Mouse (Mus musculus) MN1 (cell line): ENCODE results near the gene Rcbtb2.

ENCODE experiments used
- DNase-seq: peaks from one replicate; pipeline ENCODE4 v3.0.0-alpha.2; 2016; ENCODE audit warnings: low spot score

Rcbtb2 gene

DNA sequence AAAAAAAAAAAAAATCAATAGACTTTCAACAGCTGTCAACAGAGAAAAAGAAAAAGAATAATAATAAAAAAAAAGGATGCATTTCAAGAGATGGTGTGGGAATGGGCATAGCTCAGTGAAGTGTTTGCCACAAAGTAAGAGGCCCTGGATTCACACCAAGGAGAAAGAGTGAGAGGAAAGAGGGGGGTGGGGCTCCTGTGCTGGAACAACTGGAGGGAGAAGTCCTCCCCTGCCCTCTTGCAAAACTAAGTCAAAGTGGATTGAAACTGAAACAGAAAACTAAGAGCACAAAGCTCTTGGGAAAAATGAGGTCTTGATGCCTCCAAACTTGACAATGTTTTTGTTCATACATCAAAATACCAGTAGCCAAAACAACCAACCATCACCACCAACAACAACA lies 86.4 kb downstream of the Rcbtb2 start:
- no peak for DNase-seq

DNA sequence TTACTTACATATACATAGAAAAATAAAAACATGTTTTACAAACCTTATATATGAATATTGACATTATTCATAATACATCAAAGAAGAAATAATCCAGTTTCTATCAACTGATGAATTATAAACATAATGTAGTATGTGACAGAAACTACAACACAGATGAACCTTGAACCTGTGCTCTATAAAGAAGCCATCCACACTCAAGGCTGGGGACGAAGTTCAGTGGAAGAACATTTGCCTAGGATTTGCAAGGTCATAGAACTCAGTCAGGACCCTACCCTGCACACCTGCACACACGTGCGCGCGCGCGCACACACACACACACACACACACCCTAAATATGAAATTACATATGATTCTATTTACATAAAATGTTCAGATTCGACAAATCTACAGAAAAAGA lies 87.4 kb downstream of the Rcbtb2 start:
- no peak for DNase-seq

DNA sequence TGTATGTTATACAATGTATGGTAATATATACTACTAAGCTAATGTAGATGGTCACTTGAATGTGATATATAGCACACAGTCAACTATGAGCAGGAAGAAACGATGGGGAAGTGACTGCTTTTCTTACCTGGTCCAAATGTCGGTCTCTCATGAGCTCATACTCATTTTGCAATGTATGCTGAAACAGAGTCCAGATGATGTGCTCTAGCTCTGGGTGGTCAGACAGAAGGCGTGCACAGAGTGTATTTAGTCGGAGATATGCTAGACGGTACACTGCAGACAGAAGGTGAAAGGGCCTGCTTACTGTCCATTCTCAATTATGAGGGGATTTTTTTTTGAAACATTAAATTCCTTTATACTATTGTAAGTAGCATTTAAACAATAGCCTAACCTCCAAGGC lies 88.6 kb downstream of the Rcbtb2 start:
- DNase-seq: no peak

DNA sequence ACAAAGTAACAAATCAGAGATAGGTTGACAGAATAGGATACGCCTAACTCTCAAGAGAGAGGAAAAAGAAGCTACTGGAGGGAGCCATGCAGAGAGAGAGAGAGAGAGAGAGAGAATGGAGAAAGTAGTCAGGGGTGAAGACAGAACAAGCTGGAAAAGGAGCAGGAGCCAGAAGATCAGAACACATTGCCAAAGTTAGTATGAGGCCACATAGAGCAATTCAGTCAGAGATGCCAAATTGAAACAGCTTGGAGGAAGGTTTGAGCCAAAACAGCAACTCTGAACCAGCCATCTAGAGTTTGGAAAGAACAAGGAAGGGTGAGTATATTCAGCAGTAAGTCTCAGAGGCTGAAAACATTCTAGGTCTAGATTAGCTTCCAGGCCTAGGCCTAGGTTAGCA lies 94.2 kb downstream of the Rcbtb2 start:
- no peak for DNase-seq

DNA sequence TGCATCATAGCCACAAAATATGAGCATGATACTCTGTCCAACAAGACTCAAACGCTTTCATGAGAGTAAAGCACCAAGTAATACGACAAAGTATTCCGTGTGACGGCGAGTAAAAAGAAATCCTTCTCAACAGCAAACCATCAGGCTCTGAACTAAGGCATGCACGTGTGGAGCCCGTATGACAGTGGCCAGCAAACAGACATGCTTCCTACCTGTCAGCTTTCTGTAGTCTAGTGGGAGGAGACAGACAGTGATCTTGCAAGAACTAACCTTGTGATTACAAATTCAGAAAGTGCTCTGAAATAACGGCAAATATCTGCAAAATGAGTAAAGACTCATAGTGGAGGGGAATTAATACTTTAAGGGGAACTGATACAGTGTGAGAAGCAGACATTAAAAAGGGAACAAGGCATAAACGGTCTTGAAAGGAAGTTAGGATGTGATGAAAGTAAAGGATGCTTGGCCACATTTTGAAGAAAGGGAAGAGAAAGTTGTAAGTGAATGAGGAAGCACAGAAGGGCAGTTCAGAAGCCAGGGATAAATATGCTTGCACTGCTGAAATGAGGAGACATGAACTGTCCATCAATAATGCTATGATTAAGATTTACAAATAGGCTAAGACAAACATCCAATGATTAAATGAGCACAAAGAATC lies 99.6 kb downstream of the Rcbtb2 start:
- no peak for DNase-seq

DNA sequence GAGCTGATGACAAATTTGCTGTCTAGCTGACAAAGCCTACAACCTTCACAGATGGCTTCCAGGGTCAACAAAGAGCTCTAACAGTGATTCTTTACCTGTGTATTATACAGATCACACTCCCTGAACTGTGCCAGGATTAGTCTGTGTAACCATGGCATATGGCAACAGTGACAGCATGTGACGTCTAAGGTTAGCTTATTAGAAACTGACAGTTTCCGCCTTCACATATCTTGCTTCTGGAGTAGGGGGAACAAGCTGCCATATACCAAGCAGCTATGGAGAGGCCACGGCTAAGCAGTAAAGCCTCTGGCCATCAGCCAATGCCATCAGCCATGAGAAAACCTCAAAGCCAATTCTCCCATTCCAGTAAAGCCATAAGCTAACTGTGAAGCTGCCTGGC lies 103.5 kb downstream of the Rcbtb2 start:
- peak; percentile 21 for DNase-seq

DNA sequence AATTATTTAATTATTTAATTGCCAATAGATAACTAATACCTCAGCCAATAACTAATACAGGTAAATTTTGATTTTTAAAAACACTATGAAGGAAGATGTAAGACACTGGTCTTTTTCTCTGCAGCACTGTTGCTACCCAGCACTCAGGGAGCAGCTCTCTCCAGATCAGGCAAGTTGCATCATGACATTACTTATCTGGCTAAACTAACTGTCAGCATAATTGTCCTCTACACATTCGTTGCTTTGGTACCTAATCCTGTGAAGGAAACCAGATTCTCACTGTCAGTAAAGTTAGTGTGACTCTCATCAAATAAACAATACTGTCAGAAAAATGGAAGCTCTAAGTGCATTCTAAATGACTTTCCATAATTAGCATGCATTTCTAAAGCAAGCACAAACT lies 104.0 kb downstream of the Rcbtb2 start:
- peak; percentile 41 for DNase-seq

DNA sequence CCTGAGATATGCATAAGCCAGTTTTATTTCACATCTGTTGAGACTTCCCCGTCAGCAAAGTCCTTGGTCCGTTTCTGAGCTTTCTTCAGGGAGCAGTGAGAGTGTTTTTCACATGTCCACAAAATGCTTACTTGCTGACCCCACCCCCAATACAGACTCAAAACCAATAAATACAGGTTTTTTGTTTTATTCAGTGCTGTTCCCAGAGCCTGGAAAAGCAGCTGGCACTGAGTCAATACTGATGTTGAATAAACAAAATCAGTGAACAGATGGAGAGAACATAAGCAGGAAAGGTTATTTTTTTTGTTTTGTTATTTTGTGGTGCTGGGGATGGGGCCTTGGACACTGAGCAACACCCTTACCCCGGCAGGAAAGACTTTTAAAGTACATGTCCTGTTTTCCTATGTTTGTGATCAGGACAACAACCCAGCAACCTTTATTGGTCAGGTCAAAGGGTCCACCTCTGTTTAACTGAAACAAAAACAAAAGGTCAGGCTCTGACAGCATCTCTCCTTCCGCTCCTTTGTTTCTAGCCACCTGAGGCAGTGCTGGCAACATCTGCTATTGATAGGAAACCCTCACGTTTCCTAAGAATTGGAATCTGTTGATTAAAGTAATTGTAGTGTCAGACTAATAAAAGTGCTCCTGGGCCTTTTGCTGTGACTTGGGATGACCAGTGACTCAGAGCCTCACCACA lies 108.6 kb downstream of the Rcbtb2 start:
- DNase-seq: no peak

DNA sequence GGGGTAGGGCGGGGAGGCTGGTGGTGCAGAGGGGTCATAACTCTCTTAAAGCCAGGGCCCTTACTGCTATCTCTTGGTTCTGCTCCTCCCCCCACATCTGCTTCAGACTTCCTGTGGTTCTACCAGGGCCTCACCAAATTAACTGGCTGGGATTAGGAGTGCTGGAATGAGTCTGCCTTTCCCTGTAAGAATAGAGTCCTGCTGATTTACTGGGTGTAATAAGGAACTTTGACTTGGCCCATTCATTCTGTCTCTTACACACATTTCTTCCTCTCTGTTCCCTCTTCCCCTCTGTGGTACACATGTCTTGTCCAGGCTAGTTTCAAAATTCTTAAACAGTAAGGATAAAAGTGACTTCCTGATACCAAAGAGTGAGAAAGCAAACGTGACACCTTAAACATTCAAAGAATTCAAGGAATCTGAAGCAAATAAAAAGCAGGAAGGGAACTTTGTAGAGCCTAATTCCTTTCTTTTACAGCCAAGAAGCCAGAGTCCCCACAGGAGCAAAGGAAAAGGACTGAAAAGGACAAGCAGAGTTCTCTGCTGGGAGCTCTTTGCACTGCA lies 111.7 kb downstream of the Rcbtb2 start:
- DNase-seq: no peak

DNA sequence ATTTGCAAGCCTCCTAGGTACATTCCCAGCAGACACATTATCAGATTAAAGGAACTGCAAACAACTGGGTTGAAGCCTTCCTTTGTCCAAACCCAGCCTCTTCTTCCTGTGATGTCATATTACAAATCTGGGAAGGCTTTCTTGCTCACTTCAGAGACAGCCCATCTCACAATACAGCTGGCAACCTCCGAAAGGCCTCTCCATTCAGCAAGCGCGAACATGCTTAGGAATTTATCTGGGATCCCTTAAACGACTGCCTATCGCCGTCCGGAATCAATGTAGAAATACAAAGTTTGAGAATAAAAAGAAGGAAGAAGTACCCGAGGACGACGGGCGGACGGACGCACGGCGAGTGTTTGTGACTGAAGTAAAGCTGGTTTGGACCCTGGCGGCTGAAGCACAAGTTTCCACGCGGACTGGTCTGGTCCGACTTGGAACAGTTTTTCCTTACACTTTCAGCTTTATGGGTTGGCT lies 115.0 kb downstream of the Rcbtb2 start, which contains the start of gene Lpar6:
Gene Lpar6 (plus strand): TSS at position 48 of the 474 bp plus-strand sequence.
- DNase-seq: peak; percentile 79

DNA sequence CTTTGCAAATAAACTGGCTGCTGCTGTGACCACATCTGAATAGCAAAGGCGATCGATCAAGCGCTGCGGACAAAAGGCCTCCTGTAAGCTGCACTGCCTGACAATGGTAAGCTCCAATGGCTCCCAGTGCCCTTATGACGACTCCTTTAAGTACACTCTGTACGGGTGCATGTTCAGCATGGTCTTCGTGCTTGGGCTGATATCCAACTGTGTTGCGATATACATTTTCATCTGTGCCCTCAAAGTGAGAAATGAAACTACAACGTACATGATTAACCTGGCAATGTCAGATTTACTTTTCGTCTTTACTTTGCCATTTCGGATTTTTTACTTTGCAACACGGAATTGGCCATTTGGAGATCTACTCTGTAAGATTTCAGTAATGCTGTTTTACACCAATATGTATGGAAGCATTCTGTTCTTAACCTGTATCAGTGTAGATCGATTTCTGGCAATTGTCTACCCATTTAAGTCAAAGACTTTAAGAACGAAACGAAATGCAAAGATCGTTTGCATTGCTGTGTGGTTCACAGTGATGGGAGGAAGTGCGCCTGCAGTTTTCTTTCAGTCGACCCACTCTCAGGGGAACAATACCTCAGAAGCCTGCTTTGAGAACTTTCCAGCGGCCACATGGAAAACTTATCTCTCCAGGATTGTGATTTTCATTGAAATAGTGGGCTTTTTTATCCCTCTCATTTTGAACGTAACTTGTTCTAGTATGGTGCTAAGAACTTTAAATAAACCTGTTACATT lies 115.8 kb downstream of the Rcbtb2 start:
- peak; percentile 51 for DNase-seq

DNA sequence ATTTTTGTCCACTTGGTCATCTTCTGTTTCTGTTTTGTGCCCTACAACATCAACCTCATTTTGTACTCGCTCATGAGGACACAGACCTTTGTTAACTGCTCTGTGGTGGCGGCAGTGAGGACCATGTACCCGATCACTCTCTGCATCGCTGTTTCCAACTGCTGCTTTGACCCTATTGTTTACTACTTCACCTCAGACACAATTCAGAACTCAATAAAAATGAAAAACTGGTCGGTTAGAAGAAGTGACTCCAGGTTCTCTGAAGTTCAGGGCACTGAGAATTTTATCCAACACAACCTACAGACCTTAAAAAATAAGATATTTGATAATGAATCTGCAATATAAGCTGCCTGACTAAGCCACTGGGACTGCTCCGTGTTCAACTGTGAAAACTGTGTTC lies 116.5 kb downstream of the Rcbtb2 start:
- DNase-seq: no peak

DNA sequence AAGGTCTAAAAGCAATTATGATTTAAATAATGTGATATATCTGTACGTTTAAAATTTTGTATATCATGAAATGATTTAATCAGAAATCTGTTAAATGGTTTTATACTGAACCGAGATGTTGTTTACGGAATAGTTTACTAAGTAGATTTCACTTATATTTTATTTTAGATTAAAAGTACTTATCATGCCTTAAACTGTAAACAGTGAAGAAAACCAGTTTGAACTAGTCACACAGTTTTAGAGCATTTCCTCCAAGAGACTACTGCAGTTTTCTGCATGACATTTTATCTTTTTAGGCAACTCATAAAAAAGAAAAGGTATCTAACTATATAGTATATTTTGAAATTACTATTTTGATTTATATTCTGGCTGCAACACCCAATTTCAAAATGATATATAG lies 117.0 kb downstream of the Rcbtb2 start:
- DNase-seq: no peak

DNA sequence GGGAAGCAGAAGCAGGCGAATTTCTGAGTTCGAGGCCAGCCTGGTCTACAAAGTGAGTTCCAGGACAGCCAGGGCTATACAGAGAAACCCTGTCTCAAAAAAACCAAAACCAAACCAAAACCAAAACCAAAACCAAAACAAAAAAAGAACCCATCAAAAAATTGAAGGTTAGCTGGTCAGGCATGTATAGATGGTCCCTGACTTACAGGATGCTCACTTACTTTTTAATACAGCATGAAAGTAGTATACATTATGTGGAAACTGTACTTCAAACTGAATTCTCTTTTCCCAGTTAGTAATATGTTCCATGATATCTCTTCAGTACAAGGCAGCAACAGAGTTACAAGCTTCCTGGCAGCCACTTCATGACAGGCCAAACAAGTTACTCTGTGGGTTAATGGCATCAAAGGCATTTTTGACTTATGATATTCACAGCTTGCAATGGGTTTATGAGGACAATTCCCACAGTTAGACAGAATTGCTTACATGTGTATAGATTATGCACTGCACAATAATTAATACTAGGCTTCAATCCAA lies 121.3 kb downstream of the Rcbtb2 start:
- no peak for DNase-seq

DNA sequence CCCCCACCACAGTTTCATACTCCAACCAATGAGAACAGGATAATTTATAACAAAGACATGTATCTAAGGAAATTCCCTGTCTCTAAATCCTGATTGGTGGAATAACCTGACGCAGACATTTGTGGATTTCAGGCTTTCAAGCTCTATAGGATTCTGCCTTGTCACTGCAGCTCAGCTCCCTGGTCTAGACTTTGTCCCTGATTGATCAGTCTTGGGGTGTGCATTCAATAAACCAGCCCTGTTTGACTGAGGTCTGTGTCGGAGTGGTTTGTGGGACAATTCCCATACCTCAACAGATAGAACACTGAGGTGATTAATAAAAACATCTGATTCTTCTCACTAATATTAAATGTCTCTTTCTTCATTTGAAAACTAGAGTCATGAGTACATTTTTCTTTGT lies 127.2 kb downstream of the Rcbtb2 start:
- DNase-seq: no peak

DNA sequence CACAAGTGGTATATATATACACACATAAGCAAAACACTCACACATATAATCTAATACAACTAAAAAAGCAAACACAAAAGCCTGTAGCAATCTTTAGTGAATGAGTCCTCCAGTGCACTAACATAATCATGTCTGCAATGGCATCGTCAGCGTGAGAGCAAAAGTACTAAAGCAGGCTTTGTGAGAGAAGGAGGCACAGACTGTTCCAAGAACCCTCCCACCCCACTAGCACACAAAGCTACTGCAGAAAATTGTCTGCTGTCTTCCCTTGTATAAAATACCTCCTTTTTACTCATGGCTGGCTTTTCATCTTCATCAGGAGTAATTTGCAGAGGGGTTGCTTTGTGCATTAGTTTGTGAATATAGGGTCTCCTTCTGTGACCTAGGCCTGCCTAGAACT lies 129.4 kb downstream of the Rcbtb2 start:
- DNase-seq: no peak

DNA sequence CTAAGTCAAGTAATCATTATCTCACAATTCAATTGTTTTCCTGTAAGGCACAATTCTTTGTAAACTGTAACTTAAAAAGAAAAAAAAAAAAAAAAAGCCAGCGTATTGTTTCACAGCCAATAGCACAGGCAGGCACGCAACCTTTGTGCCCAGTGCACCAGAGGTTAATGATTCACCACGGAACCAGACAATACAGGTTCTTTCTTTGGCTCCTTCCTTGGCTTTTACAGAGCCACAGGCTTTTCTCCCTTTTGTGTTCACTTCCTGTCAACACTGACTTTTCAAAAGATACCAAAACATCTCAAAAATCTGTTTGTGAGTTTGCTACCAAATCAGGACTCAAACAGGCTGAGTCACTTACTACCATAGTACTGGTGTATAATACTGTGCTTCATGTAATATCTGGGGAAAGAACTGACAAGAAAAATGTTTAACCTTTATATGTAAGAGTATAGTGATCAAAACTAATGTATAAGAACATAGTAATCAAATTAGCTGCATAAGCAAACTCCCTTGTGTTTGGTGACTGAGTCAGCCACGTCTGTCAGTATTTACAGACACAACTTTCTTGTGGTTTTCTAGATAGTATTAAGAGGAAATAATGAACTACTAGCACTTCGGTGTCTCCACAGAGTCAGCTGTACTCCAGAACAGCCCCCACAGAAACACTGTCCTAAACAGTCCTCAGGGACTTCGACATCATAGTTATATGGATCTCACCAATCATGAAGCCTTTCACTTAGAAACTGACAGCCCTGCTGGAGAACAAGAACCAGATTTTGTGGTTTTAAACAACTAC lies 130.8 kb downstream of the Rcbtb2 start:
- DNase-seq: no peak

DNA sequence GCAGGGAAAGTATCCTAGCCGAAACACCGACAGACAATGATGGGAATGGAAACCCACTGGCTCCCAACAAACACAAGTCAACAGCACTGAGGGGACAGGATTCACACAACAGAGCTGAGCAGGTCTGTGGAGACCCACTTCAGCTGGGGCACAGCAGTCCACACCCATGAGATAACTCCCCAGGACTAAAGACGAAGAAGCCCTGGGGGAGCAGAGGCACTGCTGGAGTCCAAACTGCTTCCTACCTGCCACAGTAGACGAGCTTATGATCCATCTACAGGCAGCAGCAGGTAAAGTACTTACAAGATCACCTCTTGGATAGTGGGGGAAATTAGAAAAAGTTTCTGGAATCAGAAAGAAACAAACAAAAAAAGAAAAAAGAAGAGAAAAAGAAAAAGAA lies 131.6 kb downstream of the Rcbtb2 start:
- DNase-seq: no peak

DNA sequence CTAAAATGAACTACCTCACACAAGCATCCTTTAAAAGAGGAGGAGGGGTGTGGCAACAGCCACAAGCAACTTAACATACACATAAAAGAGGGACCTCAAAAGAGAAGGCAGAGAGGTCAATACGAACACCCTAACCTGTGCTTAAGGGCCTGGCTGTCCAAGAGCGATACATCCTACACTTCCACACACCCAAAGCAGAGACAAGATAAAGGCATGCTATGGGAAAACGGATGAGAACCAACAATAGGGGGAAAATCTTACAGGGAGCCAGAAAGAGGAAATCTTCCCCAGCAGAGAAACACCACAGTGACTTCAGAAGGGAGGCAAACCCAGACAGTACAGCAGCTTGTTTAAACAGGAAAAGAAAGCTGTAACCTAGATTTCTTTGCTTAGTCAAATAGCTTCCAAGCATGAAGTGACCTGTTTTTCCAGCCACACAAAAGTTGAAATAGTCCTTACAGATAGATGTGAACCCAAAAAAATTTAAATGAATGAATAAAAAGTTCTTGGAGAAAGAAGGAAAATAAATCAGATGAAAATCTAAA lies 132.7 kb downstream of the Rcbtb2 start:
- DNase-seq: no peak

DNA sequence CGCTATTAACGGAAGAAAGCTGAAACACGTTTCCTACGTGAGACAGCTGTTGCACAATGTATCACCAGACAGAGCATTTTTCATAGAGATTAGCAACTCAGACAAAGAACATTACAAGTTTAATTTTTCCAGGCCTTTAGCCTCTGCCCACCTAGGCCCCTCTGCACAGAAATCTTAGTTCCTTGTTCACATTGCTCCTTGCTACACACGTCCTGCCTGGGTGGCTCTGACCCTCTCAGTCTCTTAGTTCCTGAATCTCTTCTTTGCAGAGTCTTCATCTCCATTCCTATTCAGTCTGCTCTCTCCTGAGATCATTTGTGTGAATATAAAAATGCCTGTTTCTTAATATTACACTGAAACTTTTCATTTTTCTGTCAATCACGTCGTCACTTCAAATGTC lies 134.5 kb downstream of the Rcbtb2 start:
- DNase-seq: no peak
